Mouse (Mus musculus) lung, postnatal 0 days (tissue): ENCODE measurements around the gene Gm20388.

Experiments
- CTCF ChIP-seq: IDR thresholded peaks from 2 replicates; pipeline ENCODE4 v1.5.1; 2016; ENCODE audit warnings: antibody characterized with exemption, mild to moderate bottlenecking
- EP300 ChIP-seq: IDR thresholded peaks from 2 replicates; pipeline ENCODE4 v1.6.1; 2016; ENCODE audit warnings: antibody characterized with exemption, mild to moderate bottlenecking, control low read depth

- TF ChIP-seq EP300 (no peak), CTCF (no peak)
These were observed 3756.2 kb downstream of the Gm20388 start for GRCm38 (mm10) chr8:123666832-123667231.
